Mouse (Mus musculus): ENCODE measurements around the gene Chst11.

The Chst11 gene

GRCm38 (mm10) chr10:83079755-83080154 is 94.5 kb downstream of the Chst11 start:
- no peak for DNase-seq

- no peak for DNase-seq
Measured at GRCm38 (mm10) chr10:83080275-83080741, 95.0 kb downstream of the Chst11 start.

DNA sequence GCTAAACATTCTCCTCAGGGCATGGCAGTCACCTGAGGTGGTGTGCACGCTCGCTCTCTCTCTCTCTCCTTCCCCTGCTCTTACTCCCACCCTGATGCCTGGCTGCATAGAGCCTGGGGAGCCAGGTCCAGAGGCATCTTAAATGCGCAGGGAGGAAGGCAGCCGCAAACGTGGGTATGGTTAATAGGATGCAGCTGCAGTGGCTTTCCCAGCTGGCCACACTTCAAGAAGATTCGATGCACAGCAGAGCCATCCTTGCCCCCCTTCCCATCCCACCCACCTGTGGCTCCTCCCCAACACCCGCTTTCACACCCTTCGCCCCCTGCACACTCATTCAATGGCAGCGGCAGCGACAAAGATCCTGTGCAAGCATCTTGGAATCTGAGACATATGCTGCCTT is 95.6 kb downstream of the Chst11 start:
- DNase-seq = no peak

- no peak for DNase-seq
Measured at GRCm38 (mm10) chr10:83083946-83084345, 98.6 kb downstream of the Chst11 start.

DNA sequence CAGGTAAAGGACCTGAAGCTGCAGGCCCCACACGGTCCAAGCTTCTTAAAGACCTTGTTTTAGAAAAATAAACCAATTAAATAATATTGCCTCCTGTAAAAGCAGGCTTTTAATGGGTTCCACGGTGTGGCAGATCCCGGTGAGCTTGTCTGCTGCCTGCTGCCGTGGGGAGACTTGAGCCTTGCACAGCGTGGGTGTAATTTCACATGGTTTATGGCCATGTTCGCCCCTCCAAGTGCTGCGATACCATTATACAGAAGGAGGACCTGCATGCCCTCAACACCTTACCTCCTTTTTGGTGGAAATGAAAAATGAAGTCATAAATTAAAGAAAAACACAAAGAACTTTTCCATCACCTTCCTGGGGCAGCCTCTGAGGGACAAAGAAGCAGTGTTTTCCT is 103.0 kb downstream of the Chst11 start:
- DNase-seq = no peak

- DNase-seq = no peak
Measured at GRCm38 (mm10) chr10:83088826-83089225, 103.5 kb downstream of the Chst11 start.

- DNase-seq = no peak
Measured at GRCm38 (mm10) chr10:83090185-83090584, 104.9 kb downstream of the Chst11 start.

DNA sequence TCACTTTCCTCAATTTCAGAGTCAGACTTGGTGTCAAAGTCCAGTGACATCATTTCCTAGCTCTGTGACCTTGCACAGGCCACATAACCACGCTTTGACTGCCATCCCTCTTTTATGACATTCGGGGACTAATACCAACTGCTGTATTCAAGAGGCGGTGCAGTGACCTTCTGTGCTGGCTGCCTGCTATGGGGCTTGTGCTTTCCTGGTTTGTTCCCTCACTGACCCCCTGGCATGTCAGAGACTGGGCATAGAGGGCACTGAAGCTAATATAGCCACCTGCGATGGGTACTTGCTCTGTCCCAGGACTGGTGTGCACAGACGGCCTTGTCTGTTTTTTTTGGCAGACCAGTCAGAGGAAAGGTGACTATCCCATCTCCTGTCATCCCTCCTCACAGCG is 108.4 kb downstream of the Chst11 start:
- no peak for DNase-seq

- DNase-seq = no peak
Measured at GRCm38 (mm10) chr10:83094248-83094647, 109.0 kb downstream of the Chst11 start.

- no peak for DNase-seq
Measured at GRCm38 (mm10) chr10:83094821-83095725, 109.8 kb downstream of the Chst11 start.

DNA sequence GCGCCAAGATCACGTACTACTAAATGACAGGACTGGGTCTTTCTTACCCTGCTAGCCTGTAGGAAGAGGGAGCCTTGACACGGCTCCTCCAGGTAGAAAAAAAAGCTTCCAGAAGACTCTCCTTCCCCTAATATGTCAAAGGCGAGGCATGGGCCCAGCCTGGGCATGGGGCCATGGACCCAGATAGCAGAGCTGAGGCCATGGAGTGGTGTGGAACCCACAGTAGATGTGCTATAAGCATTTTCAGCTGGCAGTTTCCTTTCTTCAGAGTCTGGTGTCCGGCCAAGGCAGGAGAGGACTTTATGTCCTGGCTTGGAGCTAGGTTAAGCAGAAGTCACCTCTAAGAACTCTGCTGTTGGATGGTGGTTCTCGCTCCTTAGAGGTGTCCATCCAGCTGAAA is 111.0 kb downstream of the Chst11 start:
- DNase-seq = no peak

DNA sequence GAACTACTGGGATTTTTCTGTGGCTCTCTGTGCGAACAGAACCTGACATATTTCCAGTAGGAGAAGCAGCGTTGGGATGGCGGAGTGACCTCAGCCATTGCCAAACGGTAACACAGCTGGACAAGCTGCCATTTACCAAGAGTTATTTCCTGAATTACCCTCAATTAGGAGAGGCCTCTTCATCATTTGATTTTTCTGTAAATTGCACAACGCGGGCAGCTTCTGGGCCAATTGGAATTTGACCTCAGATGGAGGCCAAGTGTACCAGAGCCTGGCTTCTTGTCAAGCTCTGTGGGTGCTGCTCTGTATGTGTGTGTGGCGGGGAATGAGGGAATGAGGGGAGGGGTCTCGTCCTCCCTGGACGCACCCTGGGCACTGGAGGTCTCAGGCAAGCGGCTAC is 113.6 kb downstream of the Chst11 start:
- DNase-seq = no peak

GRCm38 (mm10) chr10:83099669-83100068 is 114.4 kb downstream of the Chst11 start:
- DNase-seq = no peak

DNA sequence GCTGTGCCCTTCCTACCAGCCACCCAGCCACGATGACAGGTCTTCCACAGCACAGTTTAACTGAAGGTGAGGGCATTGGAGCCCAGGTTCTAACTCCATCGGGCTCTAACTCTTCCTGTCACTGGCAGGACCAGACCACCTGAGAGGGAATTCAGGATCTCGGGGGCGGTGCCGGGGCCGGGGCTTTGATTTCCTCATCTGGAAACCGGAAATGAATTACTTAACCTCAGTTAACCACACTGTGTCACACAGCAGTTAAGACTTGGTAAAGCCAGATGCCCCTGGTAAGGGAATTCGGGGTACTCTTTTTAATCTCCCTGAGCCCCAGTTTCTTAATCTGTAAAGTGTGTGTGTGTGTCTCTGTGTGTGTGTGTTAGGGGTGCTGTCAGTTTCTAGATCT is 115.6 kb downstream of the Chst11 start:
- DNase-seq = no peak

DNA sequence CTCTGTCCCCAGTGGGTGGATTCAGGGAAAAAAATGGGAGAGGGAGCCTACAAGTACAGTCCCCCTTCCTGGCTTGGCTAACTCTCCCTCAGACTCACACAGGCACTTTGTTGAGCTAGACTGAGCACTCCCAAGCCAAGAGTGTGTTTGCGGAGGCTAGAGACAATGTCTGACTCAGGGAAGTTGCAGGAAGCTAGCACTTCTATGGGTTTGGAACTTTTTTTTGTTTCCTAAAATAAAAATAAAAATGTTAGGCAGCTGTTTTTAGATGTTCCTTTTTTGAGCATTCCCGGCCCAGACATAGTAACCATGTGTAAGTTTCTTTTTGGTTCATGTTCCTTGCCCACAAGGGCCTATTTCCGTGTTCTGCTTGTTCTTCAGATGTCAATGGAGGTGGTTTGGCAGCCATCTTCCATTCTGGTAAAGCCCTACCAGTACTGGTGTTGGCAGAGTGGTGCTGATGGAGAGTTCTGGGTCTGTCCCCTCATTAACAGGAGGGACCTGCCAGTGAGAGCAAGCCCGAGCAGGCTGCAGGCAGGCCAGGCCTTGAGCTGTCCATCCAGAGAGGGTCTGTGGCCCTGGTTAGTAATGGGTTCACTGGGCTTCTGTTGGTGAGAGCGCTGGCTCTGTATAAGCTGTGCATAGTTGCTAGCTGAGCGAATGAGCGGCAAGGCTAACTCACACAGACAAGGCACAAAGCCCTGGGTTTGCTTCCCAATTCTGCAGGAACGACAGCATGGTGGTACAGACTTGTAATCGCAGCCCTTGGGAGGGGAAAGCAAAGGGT is 116.3 kb downstream of the Chst11 start:
- DNase-seq = no peak

- DNase-seq = no peak
Measured at GRCm38 (mm10) chr10:83102745-83103144, 117.4 kb downstream of the Chst11 start.

DNA sequence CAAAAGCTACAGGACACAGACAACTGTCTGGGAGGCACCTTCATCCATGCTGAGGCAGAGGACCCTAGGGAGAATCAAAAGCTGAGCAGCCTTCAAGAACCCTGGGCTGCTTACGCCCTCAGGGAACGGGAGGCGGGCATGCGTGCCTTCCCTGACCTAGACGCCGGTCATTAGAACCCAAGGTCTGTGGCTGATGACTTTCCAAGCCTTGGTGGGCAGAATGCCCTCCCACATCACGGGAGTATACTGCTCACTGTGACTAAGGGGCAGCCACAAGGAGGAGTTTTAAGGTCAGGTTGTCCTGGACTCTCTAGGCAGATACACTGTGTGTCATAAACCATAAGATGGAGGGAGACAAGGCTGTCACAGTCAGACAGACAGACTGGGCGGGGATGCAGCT is 118.9 kb downstream of the Chst11 start:
- no peak for DNase-seq

DNA sequence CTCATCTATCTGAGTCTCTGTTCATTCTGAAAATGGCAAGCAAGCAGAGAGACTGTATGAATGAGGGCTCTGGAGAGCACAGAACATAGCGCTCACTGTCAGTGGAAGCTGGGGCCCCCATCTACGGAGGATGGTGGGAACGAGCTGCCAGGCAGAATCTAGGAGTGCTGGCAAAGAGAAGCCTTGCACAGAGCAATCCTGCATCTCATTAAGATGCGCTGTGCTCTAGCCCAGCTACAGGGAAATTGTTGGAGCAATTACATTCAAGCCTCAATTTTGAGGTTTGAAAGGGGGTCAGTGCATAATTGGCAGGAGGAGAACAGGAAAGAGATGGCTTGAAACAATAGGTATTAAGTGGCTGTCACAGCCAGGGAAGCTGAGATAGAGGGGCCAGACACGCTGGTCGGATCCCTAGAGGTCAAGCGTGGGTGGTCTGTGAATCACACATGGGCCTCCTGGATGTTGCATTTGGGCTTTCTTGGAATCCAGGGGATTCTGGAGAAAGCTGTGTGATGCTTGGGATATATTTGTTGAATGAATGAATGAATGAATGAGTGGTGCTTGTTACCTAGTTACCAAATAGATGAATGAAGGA is 121.0 kb downstream of the Chst11 start:
- no peak for DNase-seq

GRCm38 (mm10) chr10:83107385-83107784 is 122.1 kb downstream of the Chst11 start:
- DNase-seq = no peak

GRCm38 (mm10) chr10:83107921-83108738 is 122.8 kb downstream of the Chst11 start:
- DNase-seq = no peak

DNA sequence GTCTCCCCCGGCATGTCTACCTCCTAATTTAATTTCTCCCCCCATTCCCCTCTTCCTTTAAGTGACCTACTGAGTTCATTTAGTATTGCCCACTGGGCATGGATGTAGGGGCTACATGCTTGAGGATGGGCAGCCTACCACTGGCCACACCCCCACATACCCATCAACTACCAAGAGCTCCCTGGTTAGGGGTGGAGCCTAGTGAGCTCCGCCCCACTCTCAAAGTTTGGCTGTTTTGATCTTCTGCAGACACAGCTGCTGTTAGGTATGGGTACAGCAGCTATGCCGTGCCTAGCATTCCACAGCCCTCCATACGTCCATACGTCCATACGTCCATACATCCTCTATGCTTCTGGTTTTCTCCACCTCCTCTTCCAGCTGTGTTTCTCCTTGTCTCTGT is 123.6 kb downstream of the Chst11 start:
- no peak for DNase-seq

DNA sequence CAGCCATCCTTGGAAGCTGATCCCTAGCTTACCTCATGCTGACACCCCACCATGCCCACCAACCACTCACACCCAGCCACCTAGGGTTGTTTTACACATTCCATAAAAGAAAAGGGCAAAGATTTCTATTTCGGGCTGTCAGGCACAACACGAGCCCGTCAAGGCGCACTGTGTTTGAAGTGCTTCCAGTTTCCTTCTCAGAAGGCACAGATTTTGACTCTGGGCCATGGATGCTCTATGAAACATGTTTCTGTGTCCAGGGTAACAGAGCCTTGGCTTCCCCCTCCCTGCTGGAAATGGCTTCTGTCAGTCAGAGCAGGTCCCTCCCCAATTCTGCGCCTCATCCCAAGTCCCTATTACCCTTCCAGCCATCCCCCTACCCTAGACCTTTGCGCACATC is 125.7 kb downstream of the Chst11 start:
- no peak for DNase-seq

GRCm38 (mm10) chr10:83112345-83112744 is 127.0 kb downstream of the Chst11 start:
- no peak for DNase-seq
